Mouse (Mus musculus) heart, postnatal 14 days (tissue): ENCODE data around the gene Ets1. TPM values are rescaled to one million over a fixed set of nuclear protein-coding genes. Genes with fewer than 3 reads are reported as not detected.

ENCODE experiments used
- DNase-seq, 2 experiments: peaks; one replicate each; pipeline ENCODE4 v3.0.0; 2021 to 2022
- intact Hi-C: fragments of 180-260 bp; cut with DNase I; formaldehyde crosslinking; loops from one replicate; pipeline ENCODE4 v1.15.1; 2025
- total RNA-seq, 2 experiments: library from RNA; stranded (reverse); gene quantifications; 2 replicates each; pipeline ENCODE4 v1.2.3; 2021

The Ets1 gene
- total RNA-seq, 2 experiments from 2014 or later, result 88.9 to 111 TPM

GRCm38 (mm10) chr9:32705827-32706478 is 69.9 kb downstream of the Ets1 start:
- intact Hi-C loops, result no loop called here
- DNase-seq, result peak in 1 of 2 experiments; percentile 14

GRCm38 (mm10) chr9:32707436-32707835 is 71.4 kb downstream of the Ets1 start:
- no peak for DNase-seq
- intact Hi-C loops, result no loop called here

- intact Hi-C loops, result no loop called here
- DNase-seq, result no peak
These were observed 72.5 kb downstream of the Ets1 start for GRCm38 (mm10) chr9:32708491-32708890.

- intact Hi-C loops, result no loop called here
- DNase-seq, result no peak
These were observed 73.3 kb downstream of the Ets1 start for GRCm38 (mm10) chr9:32709359-32709758.

GRCm38 (mm10) chr9:32709764-32710734 is 74.0 kb downstream of the Ets1 start:
- intact Hi-C loops, result no loop called here
- DNase-seq, result no peak

GRCm38 (mm10) chr9:32710987-32711652 is 75.1 kb downstream of the Ets1 start:
- peak in 1 of 2 experiments; percentile 50 for DNase-seq
- intact Hi-C loops, result no loop called here

GRCm38 (mm10) chr9:32711768-32712167 is 75.7 kb downstream of the Ets1 start:
- DNase-seq, result no peak
- intact Hi-C loops, result no loop called here

- intact Hi-C loops, result no loop called here
- no peak for DNase-seq
These were observed 76.4 kb downstream of the Ets1 start for GRCm38 (mm10) chr9:32712383-32712910.

- no peak for DNase-seq
- intact Hi-C loops, result no loop called here
These were observed 77.1 kb downstream of the Ets1 start for GRCm38 (mm10) chr9:32713106-32713505.

- DNase-seq, result no peak
- intact Hi-C loops, result no loop called here
These were observed 77.8 kb downstream of the Ets1 start for GRCm38 (mm10) chr9:32713790-32714189.

GRCm38 (mm10) chr9:32714487-32714886 is 78.5 kb downstream of the Ets1 start:
- intact Hi-C loops, result no loop called here
- DNase-seq, result no peak

GRCm38 (mm10) chr9:32715806-32716466 is 79.9 kb downstream of the Ets1 start:
- DNase-seq, result peak; percentile 65 to 73
- intact Hi-C loops, result loop anchor here (5.0 kb wide), 1 partner anchor 124 kb away; no protein-coding TSS in a partner anchor

- intact Hi-C loops, result loop anchor here (5.0 kb wide), 1 partner anchor 125 kb away; no protein-coding TSS in a partner anchor
- no peak for DNase-seq
These were observed 81.4 kb downstream of the Ets1 start for GRCm38 (mm10) chr9:32717268-32717920.

GRCm38 (mm10) chr9:32717931-32718820 is 82.2 kb downstream of the Ets1 start:
- peak in 1 of 2 experiments; percentile 36 for DNase-seq

GRCm38 (mm10) chr9:32718868-32719267 is 82.8 kb downstream of the Ets1 start:
- no peak for DNase-seq
- intact Hi-C loops, result loop anchor here (5.0 kb wide), 1 partner anchor 127 kb away; no protein-coding TSS in a partner anchor

More at GRCm38 (mm10) chr9:32717931-32718820, 82.2 kb downstream of the Ets1 start:
- intact Hi-C loops, result loop anchor here (5.0 kb wide), 1 partner anchor 126 kb away; no protein-coding TSS in a partner anchor

GRCm38 (mm10) chr9:32719941-32720263 is 83.9 kb downstream of the Ets1 start:
- intact Hi-C loops, result loop anchor here (5.0 to 10.0 kb wide), 2 partner anchors 128 to 215 kb away; no protein-coding TSS in a partner anchor
- no peak for DNase-seq

GRCm38 (mm10) chr9:32720264-32721031 is 84.4 kb downstream of the Ets1 start:
- intact Hi-C loops, result loop anchor here (10.0 kb wide), 1 partner anchor 214 kb away; no protein-coding TSS in a partner anchor
- peak in 1 of 2 experiments; percentile 45 for DNase-seq
